Mouse (Mus musculus): ENCODE measurements around the gene Aldh2.

- TF ChIP-seq MYC (IDR thresholded peaks at IDR 0.05; ENCODE audit: low read depth, low read length) (no peak), CTCF (IDR thresholded peaks at IDR 0.05 in 2 of 3, conservative IDR thresholded peaks at IDR 0.05 in 1 of 3; ENCODE audit: control insufficient read depth in 1 of 3, insufficient read depth in 1 of 3, low read depth in 2 of 3, low read length in 3 of 3, poor library complexity in 1 of 3, severe bottlenecking in 1 of 3) (no peak), ZMIZ1 (IDR thresholded peaks at IDR 0.05; ENCODE audit: low read depth, low read length) (no peak), ETS1 (IDR thresholded peaks at IDR 0.05; ENCODE audit: low read depth, low read length) (no peak), ELF1 (IDR thresholded peaks at IDR 0.05; ENCODE audit: low read depth, low read length) (no peak)
Measured at GRCm38 (mm10) chr5:121525774-121526450, 67.7 kb downstream of the Aldh2 start.

Data from MEL (cell line).